Mouse (Mus musculus) layer of hippocampus, adult 9-10 months (tissue): ENCODE data around the gene Was.
A peak's percentile ranks its signal among the peaks of the same experiment; 100 is the strongest.
"Not testable (repeated sequence)": the region's sequence is repeated elsewhere in the genome, so short reads cannot be mapped to it uniquely, and the experiment has no call there.

Experiments
- DNase-seq: peaks from one replicate; pipeline ENCODE4 v3.0.0; 2022; ENCODE audit warnings: low spot score

The Was gene

GRCm38 (mm10) chrX:8074430-8075014, 15.8 kb downstream of the Was start, which contains the start of gene Suv39h1:
Suv39h1 (minus strand) TSS chrX:8074760.
- DNase-seq, result peak; percentile 79

DNA sequence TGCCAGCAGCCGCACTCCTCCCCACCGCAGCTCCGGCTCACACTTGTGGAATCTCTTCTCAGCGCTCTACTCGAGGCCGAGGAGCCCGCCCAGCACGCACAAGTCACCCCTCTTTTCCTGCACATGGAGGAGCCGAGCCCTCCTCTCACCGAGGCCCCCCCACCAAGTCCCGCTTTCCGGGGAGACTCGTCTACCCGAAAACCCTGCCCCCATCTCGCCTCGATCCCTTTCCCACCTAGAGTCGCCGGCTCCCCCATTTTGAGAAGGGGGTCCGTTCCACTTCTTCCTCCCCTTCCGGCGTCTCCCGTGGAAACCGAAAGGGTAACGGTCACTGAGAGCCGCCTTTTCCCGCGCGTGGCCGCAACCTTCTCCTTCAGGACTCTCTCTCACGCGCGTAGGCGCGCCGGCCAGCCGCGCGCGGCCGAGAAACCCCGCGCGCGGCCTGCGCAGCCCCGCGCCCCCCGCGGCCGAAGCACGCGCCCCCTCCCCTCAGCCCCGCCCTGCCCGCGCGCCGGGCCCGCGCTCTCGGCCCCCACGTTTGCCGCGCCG, 16.3 kb downstream of the Was start:
- no peak for DNase-seq

DNA sequence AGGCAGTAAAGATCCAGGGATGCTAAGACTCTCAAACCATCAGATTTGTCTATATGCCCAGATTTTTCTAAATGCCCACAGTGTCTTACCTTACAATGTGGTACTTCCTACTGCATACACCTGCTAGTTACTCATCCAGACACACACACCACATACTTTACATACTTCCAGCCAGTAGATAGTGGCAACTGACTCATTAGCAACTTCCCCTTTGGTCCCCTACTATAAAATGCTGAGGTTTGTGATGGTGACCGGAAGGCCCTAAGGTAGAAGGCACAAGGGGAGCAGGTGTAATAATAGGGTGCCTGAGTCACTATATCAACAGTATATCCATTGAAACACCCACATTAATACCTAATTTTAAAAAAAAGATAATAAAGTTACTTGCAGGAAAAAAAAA, 21.1 kb downstream of the Was start:
- no peak for DNase-seq

GRCm38 (mm10) chrX:8051044-8051781, 39.1 kb downstream of the Was start:
- DNase-seq, result not testable (repeated sequence)

DNA sequence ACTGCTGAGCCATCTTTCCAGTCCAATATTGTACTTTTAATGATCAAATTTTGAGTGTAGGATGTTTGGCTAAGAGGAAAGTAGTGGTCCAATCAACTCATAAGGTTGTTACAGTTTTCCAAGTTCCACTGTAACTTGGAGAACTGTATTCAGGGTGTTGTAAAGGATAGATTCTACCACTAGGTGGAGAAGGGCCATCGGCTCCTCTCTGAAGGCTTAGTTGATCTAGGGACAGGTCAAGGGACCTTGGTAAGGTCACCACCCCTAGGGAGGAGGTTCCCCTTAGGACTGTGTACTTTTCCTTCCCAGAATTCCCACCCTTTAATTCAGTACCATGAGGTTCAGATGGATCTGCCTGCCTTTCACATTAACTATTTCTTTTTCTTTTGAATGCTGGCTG, 57.3 kb downstream of the Was start:
- no peak for DNase-seq
